Mouse (Mus musculus): ENCODE measurements around the gene Rimkla.

- TF ChIP-seq POLR2AphosphoS2 (IDR thresholded peaks at IDR 0.05; ENCODE audit: low read length) (no peak), POLR2A (IDR thresholded peaks at IDR 0.05; ENCODE audit: control insufficient read depth in 1 of 2, insufficient read depth in 1 of 2, low read depth in 1 of 2, low read length in 2 of 2, poor library complexity in 1 of 2) (no peak), ZC3H11A (IDR thresholded peaks at IDR 0.05; ENCODE audit: low read depth, low read length) (no peak), RCOR1 (IDR thresholded peaks at IDR 0.05; ENCODE audit: low read depth, low read length) (no peak), MXI1 (IDR thresholded peaks at IDR 0.05; ENCODE audit: low read depth, low read length) (no peak; the same call in 1 of the 2 replicates), RAD21 (IDR thresholded peaks at IDR 0.05; ENCODE audit: low read depth, low read length) (no peak), NELFE (IDR thresholded peaks at IDR 0.05; ENCODE audit: low read depth, low read length) (no peak), CTCF (IDR thresholded peaks at IDR 0.05 in 2 of 3, conservative IDR thresholded peaks at IDR 0.05 in 1 of 3; ENCODE audit: control insufficient read depth in 1 of 3, insufficient read depth in 1 of 3, low read depth in 2 of 3, low read length in 3 of 3, poor library complexity in 1 of 3, severe bottlenecking in 1 of 3) (no peak), EP300 (IDR thresholded peaks at IDR 0.05; ENCODE audit: low read depth in 1 of 2, low read length in 2 of 2) (no peak), ZNF384 (IDR thresholded peaks at IDR 0.05; ENCODE audit: low read depth, low read length) (no peak)
Observed at GRCm38 (mm10) chr4:119540533-119540890, 48.1 kb upstream of the Rimkla start.

All from MEL (cell line).